In genomic region chr11:21547518-21547917, GRCm38 (mm10) we compare ENCODE assay signal across 26 mouse cellular contexts. TPM values are rescaled to one million over a fixed set of nuclear protein-coding genes. Genes with fewer than 3 reads are reported as not detected.
"Had no signal": no experiment of that assay in that cellular context is flagged by ENCODE, and none has a peak within 500 bp of the region (broad histone marks: within the 10 kb centered on the region; RNA-seq: fewer than 3 reads in every experiment).

No protein-coding gene starts in this region.

- H3K36me3 ChIP-seq: embryonic facial prominence, embryonic 10.5 days; embryonic facial prominence, embryonic 12.5 days; embryonic facial prominence, embryonic 13.5 days; embryonic facial prominence, embryonic 15.5 days; forebrain, embryonic 10.5 days; forebrain, embryonic 12.5 days; forebrain, embryonic 15.5 days; heart, embryonic 10.5 days had no signal

- DNase-seq: cerebellum, adult 9-10 months; cerebellum, adult 9-11 months; cerebellum, postnatal 10 days; cerebellum, postnatal 14 days; cerebellum, postnatal 25 days; cerebellum, postnatal 36 days; embryo, embryonic 11 days; forebrain, postnatal 0 days; gastrocnemius, adult 2 months; gastrocnemius, postnatal 10 days; gastrocnemius, postnatal 14 days; gastrocnemius, postnatal 25 days; gastrocnemius, postnatal 36 days; heart, adult 11 months; heart, adult 18-20 months; heart, adult 2 months had no signal

- H3K9ac ChIP-seq: embryonic facial prominence, embryonic 12.5 days; embryonic facial prominence, embryonic 13.5 days; embryonic facial prominence, embryonic 15.5 days; forebrain, embryonic 12.5 days; forebrain, embryonic 13.5 days; forebrain, embryonic 15.5 days; forebrain, postnatal 0 days had no signal

- H3K4me2 ChIP-seq: embryonic facial prominence, embryonic 12.5 days; embryonic facial prominence, embryonic 13.5 days; embryonic facial prominence, embryonic 15.5 days; forebrain, embryonic 12.5 days; forebrain, embryonic 13.5 days; forebrain, embryonic 15.5 days had no signal

- H3K9me3 ChIP-seq: embryonic facial prominence, embryonic 10.5 days; embryonic facial prominence, embryonic 12.5 days; embryonic facial prominence, embryonic 13.5 days; embryonic facial prominence, embryonic 15.5 days; forebrain, embryonic 10.5 days; forebrain, embryonic 12.5 days; forebrain, embryonic 13.5 days; forebrain, embryonic 15.5 days; heart, embryonic 10.5 days had no signal

- H3K27ac ChIP-seq: embryonic facial prominence, embryonic 10.5 days; embryonic facial prominence, embryonic 12.5 days; embryonic facial prominence, embryonic 13.5 days; embryonic facial prominence, embryonic 15.5 days; forebrain, embryonic 10.5 days; forebrain, embryonic 12.5 days; forebrain, embryonic 13.5 days; forebrain, embryonic 15.5 days; gastrocnemius, adult 2 months; heart, adult 2 months; heart, embryonic 10.5 days had no signal

- H3K27me3 ChIP-seq: embryonic facial prominence, embryonic 12.5 days; embryonic facial prominence, embryonic 13.5 days; embryonic facial prominence, embryonic 15.5 days; forebrain, embryonic 12.5 days; forebrain, embryonic 13.5 days; forebrain, embryonic 15.5 days had no signal

- H3K4me3 ChIP-seq: embryonic facial prominence, embryonic 10.5 days; embryonic facial prominence, embryonic 12.5 days; embryonic facial prominence, embryonic 13.5 days; embryonic facial prominence, embryonic 15.5 days; erythroblast, embryonic 14.5 days; forebrain, embryonic 10.5 days; forebrain, embryonic 12.5 days; forebrain, embryonic 13.5 days; forebrain, embryonic 15.5 days; gastrocnemius, adult 2 months; heart, adult 2 months; heart, embryonic 10.5 days had no signal

- H3K4me1 ChIP-seq: embryonic facial prominence, embryonic 10.5 days; embryonic facial prominence, embryonic 12.5 days; embryonic facial prominence, embryonic 13.5 days; embryonic facial prominence, embryonic 15.5 days; forebrain, embryonic 10.5 days; forebrain, embryonic 12.5 days; forebrain, embryonic 13.5 days; forebrain, embryonic 15.5 days; heart, embryonic 10.5 days had no signal

RNA-seq across cellular contexts. Expression of gene Wdpcp, which starts 24.5 kb away (rescaled TPM):
- polyA plus RNA-seq: erythroblast, embryonic 14.5 days had no signal
